Mouse (Mus musculus) heart, adult 8-10 months (tissue): Measurements from ENCODE around the gene Cdc6. TPM values are rescaled to one million over a fixed set of nuclear protein-coding genes. Genes with fewer than 3 reads are reported as not detected.
A peak's percentile ranks its signal among the peaks of the same experiment; 100 is the strongest.
"Not testable (repeated sequence)": the region's sequence is repeated elsewhere in the genome, so short reads cannot be mapped to it uniquely, and the experiment has no call there.

Experiments
- DNase-seq: peaks from one replicate; pipeline ENCODE4 v3.0.0; 2022; ENCODE audit warnings: low spot score
- total RNA-seq, 4 experiments: library from RNA; stranded (reverse); gene quantifications; 2 replicates each; pipeline ENCODE4 v1.2.4; 2022

Gene Cdc6
- total RNA-seq, 4 experiments from 2014 or later: 0.16 to 0.49 (median 0.25) TPM

DNA sequence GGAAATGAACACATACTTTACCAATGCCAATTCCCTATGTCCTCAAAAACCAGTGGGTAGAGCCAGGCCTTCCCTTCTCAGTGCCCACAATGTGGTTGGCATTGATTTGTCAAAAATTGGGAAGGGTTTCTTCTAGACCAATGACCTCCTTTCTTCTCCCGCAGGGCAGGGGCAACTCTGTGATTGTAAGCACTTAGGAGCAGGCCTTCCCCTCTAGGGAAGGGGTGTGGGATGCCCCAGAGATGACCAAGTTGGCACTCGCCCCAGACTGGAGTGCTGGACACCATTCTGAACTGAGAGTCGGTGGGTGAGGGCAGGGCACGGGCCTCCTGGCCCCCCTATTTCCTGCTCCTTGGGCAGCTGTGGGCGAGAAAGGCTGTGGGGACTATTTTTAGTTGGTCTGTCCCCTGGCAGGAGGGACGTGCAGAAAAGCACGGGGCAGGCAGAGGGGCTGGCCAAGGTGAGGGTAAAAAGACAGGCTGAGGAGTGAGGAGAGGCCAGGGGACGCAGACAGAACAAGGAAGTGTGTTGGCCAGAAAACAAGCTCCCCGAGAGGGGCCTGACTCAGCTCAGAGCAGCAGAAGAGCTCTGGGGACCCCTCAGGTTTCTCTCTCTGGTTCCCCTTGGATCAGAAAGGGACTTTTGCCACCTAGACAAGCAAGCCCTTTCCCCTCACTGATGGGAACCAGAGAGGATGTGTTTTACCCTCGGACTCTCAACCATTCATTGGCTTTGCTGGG, 23.3 kb downstream of the Cdc6 start:
- no peak for DNase-seq

DNA sequence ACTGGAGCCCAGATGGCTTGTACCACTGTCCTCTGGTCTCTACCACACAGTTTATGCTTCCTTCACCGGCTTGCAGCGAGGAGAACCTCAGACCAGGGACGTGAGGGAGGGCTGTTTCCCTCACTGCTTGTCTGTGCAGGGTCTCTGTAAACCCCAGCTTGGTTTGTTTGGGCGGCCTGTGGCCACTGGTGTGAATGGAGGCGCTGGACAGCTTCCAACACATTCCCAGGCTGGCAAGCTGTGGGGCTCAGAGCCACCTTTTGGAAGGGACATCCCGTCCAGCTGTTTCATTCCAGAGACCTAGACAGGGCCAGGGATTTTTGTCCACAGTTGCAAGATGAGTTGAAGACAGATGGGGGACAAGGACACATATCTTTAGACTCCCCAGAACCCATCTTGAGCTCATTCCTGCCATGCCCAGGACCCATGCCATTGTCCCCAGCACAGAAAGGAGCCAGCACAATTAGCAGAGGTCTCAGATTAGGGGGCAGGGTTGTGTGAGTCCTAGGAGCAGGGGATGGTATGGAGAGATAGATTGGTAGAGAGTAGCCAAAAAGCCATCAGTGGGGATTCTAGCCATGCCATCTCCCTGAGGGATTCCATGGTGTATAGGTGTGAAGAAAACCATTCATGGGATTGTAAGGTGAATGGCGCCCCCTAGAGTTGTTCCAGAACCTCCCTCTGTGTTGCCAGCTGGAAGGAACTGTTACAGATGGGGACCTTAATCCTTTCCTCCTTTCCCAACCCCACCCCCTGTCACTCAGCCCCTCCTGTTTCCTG, 24.1 kb downstream of the Cdc6 start:
- no peak for DNase-seq

DNA sequence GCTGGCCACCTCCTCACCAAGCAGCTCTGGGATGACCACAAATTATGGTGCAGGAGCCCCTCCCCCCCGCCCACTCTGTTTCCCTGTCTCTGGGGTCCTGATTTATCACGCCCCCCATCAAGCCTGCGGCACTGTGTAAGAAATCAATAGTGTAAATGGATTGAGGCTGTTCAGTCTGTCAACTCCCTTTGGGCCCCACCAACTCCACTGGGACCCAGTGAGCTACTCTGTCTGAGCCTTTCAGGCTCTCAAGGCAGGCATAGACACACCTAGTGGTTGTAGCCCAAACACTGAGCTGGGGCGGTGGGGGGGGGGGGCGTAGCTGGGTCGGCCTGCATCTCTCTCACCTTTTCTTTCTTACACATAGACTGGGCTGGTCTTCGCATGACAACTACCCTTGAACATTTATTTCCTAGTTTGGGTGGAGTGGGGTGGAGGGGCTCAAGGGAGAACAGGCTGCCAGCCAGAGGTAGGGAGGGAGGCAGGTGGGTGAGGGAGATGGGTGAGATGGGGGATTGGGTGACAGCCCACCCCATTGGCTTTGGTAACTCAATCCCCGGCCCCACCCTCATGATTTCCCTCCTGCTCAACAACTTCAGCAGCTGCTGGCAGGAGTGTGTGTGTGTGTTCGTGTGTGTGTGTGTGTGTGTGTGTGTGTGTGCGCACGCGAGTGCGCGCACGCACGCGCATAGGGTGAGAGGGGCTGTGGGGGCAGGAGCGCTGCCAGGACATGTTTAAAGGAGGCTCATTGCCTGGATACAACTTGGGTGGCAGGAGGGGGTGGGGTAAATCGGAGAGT, 24.9 kb downstream of the Cdc6 start:
- no peak for DNase-seq

DNA sequence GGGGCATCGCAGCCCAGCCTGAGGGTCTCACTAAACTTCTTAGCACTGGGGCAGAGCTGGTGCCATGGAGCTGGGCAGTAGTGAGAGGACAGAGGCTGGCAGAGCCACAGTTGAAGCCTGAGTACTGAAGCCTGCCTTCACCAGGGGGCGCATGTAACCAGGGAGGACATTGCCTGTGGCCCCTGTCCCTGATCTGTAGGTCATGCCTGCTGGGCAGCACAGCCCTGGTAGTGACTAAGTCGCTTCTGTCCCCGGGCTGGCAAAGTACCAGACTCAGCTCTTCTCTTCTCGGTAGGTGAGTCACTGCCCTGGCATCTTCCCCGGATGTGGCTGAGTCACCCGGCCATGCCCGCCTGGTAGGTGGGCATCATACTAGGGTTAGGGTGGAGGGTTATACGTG, 25.6 kb downstream of the Cdc6 start:
- DNase-seq: peak; percentile 65

DNA sequence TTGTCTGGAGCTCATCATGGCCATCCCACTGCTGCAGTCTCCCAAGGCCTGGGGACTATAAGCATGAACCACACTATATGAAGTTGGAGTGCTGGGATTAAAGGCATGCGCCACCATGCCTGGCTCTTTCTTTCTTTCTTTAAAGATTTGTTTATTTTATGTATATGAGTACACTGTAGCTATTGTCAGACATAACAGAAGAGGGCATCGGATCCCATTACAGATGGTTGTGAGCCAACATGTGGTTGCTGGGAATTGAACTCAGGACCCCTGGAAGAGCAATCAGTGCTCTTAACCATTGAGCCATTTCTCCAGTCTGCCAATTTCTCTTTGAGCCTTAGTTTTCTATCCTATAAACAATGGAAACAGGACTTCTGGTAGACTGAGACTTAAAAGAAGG, 26.2 kb downstream of the Cdc6 start:
- not testable (repeated sequence) for DNase-seq

DNA sequence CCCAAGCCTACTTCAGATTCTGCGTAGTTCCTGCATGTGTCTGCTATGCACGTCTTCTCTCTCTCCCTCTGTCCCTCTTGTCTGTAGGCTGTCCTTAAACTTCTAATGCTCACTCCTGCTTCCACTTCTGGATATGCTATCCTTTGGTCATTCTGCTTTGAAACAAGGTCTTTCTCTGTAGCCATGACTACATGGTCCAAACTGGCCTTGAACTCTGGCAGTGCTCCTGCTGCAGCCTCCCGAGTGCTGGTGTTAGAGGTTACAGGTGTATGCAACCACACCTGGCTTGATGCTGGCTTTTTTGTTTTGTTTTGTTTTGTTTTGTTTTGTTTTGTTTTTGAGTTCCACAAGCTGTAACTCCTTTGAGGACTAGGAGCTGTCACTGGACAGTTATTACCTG, 26.8 kb downstream of the Cdc6 start:
- no peak for DNase-seq

DNA sequence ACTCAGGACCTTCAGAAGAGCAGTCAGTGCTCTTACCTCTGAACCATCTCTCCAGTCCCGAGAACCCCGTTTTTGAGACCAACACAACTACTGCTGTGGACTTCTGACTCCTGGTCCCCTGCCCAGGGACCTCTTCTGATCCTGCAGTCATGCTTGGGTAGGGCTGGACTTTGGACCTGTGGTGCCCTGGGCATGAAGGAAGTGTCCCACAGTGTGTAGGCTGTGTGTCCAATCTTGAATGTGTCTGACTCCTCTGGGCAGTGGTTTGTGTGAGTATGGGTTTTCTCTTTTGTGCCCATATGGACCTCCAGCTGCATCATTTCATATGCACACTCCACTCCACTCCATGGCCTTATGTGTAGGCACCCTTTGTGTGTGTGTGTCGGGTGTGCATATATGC, 27.5 kb downstream of the Cdc6 start:
- no peak for DNase-seq

DNA sequence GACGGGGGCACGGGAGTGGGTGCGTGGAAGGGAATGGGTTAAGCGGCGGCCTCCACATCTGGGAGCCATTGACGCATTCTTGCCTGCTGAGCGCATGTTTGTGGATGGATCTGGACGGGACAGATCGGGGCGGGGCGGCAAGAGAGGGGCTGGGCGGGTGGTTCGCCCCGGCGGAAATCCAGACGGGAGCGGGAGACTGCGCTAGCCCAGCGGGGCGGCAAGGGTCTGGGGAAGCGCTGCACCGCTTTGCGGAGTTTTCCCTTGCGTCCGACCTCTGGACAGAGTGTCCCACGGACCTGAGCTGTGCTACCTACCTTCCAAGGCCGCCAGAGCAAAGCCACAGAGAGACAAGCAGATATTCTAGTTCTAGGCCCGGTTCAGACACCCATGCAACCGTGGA, 28.6 kb downstream of the Cdc6 start:
- peak; percentile 78 for DNase-seq

DNA sequence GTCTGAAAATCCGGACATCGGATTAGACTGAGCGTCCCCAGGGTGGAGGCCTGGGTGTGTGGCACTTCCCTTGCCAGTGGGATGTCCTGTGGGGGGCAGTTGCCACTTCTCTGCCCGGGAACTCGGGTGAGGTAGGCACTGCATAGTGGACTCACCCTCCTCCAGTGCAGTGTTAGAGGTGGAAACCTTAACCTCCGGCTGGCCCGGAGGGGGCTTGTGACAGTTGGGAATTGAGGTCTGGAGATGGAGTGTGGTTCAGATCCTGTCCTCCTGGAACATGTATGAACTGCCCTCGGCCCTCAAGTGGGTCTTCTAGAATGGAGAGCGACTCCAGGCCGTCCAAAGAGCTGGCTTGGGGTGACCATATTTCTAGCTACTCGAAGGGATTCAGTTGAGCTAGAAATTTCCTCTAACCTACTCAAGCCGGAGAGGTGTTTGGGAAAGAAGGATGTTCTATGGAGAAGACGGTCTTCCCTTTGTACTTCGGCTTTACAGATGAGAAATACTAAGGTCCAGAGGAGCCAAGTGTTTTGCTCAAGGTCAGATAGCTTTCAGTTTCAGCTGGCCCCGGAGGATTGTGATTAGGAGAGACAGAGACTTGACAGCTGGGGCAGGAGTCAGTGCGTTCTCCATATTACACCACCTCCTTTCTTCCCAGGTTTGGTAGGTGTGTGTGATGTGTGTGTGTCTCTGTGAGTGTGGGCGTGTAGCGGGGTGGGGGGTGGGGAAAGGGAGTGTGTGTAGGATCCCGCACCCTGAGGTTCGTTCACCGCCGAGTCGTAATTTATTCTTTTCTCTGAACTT, 29.2 kb downstream of the Cdc6 start:
- DNase-seq: no peak

DNA sequence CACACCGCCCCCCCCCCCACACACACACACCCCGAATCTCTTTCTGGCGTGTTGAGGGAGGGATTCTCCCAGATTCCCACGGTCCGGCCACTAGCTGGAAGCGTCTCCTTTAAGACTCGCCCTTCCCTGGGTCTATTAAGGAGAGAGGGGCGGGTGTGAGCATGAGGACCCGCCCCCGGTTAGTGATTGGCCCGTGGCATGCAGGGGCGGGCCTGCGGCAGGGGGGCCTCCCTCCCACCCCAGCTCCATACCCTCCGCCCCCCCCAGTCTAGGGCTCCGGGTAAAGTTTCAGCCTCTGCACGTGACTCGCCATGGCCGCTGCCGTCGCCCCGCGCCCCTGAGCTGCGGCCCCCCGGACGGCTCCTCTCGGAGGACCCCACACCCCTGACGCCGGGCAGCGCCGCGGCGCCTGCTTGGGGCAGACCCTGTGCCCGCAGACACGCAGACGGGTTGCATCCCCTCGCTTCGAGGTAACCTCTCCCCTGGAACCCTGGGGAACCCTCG, 29.9 kb downstream of the Cdc6 start:
- DNase-seq: peak; percentile 90

DNA sequence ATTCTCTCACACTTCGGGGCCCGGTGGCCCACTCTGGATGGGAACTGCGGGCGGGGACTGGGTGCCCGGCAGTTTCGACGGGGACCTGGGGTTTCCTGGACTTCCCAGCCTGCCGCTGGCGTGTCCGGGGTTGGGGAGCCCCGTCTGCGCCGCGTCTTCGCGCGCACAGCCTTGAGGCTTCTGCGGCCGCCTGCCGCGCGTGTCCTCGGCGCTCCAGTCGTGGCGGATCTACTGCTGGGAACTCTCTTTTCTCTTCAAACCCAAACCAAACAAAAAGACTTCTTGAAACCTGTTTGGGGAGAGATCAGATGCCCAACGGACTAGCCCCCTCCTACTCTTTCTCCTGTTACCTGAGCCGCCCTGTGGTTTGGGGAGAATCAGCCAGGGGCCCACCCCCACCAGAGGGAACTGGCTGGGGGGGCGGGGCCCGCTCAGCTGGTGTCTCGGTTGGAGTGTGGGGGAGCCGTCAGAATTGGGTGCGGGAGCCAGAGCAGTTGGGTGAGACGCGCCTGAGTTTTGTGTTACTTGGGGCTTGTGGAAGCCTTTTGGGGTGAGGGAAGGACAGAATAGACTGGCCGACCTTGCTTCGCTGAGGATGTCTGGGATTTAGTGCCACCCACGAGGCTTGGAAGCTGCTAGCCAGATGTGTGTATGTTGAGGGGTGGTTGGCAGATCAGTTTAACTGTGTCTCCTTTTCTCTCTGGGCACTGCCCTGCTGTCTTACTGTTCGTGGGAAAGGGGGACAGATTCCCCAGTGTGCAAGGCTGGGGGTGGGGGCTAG, 30.5 kb downstream of the Cdc6 start:
- DNase-seq: no peak

DNA sequence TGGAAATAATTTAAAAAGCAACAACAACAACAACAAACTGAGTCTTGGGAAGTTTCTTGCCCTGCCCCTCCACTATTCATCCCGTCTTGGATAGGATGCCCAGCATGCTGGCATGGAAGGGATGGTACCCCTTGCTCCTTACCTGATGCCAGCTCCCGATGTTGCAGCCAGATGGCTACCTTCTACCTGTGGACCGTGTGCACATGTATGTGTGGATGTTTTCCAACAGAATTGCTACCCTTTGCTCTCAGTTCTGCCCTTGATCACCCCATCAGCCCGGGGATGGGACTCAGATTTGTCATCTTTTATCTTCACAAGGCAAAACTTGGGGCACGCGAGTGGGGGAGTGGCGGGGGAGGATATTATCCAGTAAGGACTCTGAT, 31.1 kb downstream of the Cdc6 start:
- DNase-seq: no peak

DNA sequence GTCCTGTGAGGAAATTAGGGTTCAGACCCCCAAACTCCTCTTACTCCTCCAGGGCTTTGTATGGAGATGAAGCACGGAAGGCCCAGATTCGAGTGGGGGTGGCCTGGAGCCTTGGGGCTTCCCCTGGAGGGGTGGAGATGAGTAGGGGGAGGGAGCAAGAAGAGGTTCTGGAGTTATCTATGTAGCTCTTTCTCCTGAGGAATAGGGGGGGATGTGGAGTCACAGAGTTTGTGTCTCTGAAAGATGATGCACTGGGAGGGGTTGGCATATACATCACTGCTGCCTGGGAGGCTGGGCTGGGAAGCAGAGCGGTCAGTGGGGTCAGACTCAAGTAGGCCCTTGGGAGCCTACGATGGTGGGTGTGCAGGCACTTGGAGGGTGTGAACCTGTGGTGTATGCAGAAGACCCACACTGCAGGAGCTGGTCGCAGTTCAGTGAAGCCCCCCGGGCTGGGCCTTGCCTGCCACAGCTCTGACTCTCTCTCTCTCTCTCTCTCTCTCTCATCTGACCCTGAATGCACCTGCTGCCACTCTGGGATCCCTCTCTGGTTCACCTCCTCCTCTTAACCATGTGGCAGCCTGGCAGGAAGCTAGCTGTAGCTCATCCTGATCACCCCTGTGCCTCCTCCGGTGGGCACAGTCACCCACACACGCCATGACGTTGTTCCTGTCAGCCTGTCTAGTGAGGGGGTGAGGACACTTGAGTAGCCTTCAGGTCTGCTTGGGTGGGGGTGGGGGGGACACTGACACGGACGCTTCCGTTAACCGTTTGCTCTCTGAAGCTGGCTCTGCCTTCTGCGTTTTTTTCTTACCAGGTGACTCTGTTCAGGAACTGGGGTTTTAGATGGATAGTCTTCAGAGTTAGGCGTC, 31.7 kb downstream of the Cdc6 start:
- no peak for DNase-seq

DNA sequence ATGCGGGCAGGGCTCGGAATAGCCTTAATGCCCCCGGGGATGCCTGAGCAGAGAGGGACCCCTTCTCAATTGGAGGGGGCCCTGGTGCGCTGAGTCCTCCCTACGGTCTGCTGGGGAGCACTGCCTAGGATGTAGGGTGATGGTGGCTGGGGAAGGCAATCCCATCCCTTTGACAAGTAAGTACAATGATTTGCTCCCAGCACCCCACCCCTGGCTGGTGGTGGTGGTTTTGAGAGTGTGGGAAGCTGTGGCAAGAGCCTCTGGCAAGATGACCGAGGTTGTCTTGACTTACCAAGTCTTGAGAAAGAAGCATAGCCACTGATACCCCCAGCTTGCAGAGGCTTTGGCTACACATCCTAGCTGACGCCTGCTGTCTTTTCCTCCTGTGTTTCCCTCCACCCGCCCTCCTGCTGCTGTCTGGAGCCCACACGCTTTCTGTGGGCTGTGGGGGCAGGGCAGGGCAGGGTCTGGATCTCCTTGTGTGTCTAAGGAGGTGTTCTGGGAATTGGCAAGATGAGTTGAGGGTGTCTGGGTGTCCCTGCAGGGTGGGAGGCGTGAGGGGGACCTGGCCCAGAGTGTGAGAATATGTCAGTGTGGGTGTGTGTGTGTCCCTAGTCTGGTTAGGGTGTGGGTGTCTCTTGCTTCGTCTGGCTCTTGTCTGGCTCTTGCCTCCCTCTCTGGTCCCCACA, 32.5 kb downstream of the Cdc6 start:
- DNase-seq: peak; percentile 16

DNA sequence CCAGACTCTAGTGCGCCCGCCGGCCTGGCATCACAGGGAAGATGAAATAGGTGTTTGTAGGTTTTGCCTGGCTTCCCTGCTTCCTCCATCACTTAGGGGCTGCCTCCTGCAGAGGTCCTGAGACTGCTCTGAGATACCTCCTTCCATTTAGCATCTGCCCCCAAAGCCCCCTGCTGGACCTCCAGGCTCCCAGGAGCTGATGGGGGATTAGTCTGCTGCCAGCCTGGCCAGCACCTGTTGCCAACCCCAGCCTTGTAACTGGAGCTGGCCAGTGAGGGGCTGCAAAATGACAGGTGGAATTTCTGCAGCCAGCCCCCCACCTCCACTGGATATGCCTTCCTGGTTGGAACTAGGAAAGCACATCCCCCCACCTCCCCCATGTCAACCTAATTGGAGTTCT, 33.2 kb downstream of the Cdc6 start:
- no peak for DNase-seq

DNA sequence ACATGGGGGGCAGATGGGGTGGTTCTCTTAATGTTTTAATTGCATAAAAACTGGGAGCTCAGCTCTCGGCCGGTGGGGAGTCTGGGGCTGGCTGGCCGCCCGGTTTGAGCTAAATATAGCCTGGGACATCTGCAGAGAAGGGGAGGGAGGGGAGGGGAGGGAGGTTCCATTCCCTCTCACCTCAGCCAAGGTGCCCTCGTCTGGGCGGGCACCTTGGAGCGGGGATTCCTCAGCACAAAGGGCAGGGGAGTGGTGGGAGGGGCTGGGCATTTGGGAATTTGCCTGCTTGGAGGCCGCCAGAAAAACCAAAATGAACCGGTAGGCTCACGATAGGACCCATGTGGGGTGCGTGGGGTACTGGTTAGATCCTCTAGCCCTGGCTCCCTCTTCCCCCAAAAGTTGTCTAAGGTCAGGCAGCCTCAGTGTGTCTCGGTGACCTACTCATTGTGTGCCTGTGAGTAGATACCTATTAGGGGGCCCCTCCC, 33.8 kb downstream of the Cdc6 start:
- no peak for DNase-seq

DNA sequence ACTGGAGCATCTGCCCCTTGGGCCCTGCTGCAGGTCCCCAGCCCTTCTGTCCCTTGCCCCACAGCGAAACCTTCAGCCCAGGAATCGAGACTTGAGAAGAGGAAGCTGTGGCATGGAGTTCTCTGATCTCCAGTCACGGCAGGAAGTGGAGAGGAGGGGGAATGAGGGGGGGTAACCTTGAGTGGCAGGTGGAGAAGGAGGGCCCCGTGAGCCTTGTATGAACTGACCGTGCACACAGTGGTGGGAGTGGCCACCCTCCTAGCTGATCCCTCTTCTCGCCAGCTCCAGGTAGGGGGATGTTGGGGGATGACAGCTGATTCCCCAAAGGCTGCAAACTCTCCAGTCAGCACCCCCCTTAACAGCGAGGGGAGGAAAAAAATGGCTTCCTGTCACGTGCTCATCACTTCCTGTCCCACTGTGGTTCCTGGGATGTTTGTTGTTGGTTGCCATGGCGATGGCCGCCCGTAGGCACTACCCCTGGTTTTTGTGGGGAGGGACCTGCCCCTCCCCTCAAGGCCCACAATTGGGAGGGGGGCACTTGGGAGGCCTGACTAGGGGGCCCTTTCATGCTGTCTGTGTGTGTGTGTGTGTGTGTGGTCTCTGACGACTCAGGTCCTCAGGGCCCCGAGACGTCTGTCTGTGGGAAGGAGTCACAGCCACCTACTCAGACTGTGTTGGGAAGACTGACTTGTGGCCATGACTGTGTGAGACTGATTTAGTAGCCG, 34.4 kb downstream of the Cdc6 start:
- DNase-seq: peak; percentile 90

DNA sequence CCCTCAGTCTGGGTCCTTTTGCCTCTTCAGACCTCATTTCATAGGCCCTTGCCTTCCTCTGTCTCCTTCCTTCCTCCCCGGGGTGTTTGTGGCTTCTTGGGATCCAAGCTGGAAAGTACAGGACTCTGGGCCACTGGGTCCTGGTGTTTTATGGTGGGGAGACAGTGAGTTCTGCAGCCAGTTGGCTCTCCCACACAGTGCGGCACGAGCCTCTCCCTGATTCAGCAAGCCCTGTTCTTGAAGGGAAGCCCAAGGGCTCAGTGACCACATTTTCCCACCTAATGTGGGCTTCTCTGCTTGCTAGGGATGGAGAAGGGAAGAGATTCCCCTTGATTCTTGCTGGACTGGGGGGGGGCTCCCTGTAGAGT, 34.9 kb downstream of the Cdc6 start:
- DNase-seq: no peak
